Mouse (Mus musculus): Measurements from ENCODE around the gene Fam173a.
A peak's percentile ranks its signal among the peaks of the same experiment; 100 is the strongest.

Fam173a gene

DNA sequence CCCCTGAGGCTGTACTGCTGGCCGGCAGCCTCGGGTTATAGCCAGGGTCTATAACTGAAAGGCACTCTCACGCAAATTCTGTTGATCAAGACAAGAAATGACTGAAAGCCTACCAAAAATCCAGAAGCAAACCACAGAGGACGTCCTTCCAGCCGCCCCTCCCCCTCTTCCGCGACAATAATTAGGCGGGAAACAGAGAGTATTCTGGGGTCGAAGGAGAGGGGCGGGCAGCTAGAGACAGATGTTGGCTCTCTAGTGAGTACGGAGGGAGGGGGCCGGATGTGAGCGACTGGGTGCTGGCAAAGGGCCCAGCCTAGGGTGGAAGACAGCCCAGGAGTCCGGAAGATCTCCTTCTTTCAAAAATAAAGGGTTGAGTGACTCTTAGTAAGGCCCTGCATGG is at the start of gene Fam173a:
Gene Fam173a, minus strand, starts transcription at position 287 of the 400 bp plus-strand sequence.
- peak; percentile 95 for DNase-seq

DNA sequence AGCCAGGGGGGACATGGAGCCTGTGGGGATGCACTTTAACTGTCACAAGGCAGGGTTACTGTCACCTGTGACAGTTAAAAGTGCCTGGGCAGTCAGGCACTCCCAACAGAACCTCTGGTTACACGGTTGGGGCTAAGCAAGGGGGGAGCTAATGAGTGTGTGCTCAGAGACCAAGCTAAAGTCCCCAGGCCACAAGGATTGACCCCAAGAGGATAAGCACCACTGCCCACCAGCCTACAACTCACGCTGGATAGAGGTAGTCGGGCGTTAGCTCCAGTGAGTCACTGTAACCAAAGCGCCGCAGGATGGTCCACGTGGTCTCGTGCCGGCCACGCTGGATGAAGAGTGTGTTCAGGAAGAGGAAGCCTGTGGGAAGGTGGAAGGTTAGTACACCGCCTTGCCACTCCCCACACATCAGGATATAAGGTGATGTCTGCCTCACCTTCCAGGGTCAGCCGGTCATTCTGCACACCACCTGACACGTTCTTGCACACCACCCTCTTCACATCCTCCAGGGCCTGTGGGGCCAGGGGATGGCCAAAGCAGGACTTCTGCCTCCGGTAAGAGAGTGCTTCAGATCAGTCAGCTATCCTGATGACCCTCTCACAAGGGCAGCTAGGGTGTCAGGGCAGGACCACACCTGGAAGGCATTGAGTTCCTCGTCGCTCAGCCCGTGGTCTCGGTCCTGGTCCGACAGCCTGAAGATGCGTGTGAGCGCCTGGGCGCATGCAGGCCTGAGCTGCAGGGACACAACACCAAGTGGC is 48.6 kb upstream of the Fam173a start, which contains the start of gene Gm20683:
Gene Gm20683, minus strand, starts transcription at position 647 of the 764 bp plus-strand sequence.
- DNase-seq, result no peak

DNA sequence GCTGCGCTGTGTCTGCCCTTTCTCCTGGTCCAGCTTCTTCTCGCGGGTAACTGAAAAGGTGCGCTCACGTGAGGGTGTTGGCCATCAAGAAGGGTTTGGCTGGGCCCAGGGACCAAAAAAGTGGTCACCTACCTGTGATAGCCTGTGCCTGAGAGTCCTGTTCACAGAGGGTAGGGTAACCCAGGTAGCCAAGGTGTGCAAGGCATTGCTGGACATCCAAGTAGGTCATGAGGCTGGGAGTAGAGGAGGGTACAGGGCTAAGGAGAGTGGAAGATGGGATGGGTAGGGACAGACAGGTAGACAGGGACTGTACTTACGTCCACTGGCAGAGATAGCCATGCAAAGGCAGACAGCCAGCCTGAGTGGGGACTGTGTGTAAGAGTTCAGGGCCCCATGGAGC is 47.8 kb upstream of the Fam173a start:
- no peak for DNase-seq

DNA sequence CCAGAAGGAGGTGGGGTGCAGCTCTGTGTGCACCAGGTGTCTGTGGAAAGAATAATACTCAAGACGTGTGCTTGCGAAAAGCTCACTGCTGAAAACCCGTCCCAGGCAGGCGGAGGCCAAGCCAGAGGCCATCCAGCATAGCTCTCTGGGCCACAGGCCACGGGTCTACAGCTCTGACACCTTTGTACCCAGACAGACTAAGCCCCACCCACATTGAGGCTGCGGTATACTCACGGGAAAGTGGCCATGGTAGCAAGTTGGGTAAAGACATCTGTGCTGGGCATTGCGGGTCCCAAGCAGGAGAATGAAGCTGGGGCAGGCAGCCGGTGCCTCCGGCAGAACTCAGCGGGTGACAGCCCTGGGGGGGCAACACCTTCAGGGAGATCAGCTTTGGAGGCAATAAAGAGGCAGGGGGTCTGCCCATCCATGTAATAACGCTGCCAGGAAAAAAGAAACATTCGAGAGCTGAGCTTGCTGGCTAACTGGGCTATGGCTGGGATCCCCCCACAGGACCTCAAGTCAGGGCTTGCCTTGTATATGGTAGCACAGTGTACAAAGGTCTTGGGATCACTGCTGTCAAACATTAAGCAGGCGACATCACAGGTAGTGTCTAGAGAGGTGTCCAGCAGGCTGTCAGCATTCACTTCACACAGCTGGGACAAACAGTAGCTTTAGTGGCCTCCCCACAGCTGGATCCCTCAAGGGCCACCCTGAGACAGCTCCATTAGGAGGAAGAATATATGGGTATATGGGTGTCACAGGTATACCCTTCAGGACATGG is 46.9 kb upstream of the Fam173a start:
- peak; percentile 55 for DNase-seq

DNA sequence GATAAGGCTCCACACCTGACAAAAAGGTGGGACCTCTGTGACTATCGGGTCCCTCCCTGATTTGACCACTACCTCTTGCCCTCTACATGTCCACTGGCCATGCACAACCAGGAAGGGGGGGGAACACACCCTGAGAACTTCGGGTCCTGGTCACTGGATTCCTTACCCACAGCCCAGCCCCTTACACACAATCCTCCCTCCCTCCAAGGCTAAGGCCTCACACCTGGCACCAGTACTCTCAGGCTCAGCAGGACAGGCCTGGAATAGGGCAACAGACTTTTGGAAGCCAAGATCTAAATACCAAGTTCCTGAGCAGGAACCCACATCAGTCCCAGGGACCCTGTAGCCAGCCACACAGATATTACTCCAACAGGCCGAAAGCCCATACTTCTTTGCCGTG is 46.2 kb upstream of the Fam173a start:
- DNase-seq, result peak; percentile 14

DNA sequence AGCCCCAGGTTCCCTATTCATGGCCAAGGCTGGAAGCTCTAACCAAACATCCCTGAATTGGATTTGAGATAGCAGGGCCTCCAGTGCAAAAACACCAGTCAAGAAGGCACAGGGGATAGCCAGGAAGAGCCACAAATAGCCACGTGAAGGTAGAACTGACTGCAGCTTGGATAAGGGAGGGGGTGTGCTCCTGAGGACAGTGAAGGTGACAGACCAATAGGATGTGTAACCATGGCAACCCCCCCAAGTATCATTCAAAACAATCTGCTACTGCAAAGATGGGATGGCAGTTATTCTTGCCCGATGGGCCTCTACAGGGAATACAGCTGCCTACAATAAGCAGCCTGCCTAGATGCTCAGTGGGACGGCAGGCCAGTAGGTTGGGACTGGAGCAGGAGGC is 44.8 kb upstream of the Fam173a start:
- no peak for DNase-seq

DNA sequence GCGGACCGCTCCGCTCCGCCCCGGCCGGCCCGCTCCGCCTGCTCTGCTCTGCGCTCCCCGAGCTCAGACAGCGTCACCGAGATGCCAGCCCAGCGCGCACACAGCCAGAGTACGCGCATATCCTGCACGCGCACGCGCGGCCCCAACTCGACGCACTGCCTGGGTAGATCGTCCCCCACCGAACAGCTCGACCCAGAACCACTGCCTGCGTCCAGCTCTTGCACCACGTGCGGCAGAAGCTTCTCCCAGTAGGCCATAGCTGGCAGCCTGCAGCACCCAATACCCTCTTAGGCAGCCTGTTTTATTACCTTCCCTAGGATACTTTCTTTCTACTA is 44.3 kb upstream of the Fam173a start, which contains the start of gene Rhbdl1:
Gene Rhbdl1, minus strand, starts transcription at position 220 of the 335 bp plus-strand sequence.
- peak; percentile 84 for DNase-seq

DNA sequence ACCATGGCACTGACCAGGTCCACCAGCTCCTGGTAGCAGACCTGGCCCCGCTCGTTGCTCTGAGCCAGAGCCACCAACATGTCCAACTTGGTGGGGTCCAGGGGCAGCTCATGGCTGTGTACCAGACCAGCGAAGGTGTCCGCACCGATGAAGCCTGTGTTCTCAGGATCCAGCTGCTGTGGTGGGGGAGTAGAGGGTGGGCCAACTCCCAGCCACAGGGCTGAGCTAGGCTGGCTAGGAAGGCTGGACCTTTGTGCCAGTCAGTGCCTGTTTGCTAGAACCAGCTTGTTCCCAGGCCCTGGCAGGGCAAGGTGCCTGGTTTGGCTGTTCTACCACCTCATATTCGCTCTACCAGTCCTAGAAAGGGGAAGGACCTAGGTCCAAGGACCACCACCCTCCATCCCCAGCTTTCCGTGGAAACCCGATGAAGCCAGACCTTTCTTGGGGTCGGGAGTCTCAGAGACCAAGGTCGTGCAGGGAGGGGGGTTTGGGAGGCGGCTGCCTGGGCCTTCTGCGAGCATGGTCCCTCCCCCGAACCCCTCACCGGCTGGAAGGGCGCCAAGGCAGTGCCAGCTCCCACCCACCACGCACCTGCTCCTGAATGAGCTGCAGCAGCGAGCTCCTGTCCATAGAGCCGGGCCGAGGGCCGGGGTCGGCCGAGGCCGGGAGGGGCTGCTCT is 43.8 kb upstream of the Fam173a start:
- peak; percentile 56 for DNase-seq

DNA sequence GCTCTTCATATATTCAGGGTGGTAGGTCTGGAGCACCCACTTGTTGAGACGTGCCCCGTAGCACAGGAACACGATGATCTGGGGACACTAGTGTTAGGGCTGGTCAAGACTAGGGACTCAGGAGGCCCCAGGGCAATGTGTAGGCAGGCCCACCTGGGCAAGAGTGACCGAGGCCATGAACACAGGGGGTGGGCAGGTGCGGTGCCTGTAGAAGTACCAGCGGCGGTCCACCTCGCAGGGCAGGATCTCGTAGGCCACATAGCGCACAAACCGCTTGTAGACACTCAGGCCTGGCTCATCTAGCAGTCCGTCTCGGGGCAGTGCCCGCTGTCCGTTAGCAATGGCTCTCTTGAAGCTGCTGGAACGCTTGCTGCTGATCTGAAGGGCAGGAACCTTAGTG is 43.1 kb upstream of the Fam173a start:
- DNase-seq, result peak; percentile 40

DNA sequence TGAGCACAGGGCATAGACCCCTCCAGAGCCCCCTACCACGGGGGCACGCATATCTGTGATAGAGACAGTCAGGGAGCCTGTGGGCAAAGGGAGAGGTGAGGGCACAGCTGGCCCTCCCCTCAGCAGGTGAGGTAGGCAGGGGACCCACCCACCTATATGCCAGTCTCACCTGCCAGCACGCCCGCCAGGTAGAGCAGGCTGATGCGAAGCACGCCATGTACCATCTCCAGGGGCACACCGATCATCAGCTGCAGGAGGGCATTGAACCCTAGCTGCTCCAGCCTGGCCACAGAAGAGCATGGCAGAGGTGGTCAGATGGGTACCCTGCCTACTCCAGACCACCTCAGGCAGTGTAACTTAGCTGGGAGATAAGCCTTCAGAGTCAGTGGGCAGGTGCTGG is 42.6 kb upstream of the Fam173a start:
- DNase-seq, result peak; percentile 43

DNA sequence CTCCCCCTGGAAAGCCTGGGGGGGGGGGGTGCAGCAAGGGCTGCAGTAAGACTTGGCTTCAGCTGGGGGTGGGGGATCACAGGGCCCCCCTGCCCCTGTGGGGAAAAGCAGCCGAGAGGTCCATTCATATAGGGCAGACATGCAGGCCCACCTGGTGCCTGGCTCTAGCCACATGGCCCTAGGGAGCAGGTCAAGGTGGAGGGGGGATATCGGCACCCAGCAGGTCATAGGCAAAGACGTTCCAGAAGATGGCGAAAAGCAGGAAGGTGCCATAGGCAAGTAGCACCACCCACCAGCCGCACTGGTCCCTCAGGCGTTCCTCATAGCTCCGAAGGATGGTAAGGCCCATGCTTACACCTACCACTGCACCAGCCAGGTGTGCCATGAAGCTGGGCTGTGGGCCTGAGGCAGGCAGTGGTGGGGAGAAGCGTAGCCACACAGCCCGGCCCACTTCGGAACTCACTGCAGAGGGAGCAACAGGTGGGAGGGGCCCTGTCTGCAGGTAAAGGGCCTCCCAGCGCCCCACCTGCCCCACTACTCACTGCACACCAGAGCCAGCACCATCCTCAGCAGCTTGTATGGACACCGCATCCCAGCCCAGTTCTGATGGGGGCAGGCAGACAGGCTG is 42.0 kb upstream of the Fam173a start:
- peak; percentile 34 for DNase-seq

DNA sequence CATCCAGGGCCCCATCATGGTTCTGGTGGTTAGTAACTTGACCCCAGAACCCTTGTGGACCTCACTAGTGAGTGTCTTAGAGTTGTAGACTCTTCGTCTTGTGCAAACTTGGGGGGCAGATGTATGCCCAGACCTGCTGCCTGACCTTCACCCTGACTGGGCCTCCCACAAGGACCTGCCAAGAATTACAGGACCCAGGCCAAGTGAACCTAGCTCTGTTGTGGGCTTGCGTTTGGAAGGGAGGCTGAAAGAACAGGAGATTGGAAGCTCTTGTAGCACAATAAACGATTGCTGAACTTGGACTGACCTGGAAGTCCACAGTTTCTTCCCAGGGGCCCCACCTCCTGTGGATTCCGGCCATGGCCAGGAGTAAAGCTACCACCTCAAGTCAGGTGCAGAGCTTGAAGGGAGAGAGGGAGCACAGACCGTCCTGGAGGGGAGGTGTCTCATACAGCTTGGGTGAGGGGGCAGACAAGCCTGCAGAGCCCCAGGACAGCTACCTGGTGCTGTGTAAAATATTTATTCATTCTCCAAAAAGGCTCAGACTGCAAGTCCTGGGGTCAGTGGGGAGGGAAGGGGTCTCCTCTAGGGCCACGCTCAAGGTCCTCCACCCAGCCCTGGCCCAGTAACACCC is 41.4 kb upstream of the Fam173a start:
- peak; percentile 58 for DNase-seq

DNA sequence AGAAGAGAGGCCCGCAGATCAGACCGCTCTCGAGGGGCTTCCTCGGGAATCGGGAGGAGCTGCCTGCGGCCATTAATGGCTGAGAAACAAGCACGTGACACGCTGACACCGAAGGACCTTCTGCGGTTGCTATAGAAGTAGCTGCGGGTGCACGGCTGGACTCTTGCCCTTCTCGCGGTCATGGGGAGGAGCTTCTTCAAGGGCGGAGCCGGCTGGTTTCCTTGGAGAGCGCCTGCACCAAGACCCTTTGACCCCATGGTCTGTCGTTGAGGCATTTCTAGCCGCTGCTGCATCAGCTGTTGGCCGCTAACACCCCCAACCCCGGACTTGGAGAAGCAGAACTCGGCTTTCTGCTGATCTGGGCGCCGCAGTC is 40.6 kb upstream of the Fam173a start, which contains the start of gene Stub1:
Gene Stub1, minus strand, starts transcription at position 114 of the 373 bp plus-strand sequence.
- peak; percentile 97 for DNase-seq

DNA sequence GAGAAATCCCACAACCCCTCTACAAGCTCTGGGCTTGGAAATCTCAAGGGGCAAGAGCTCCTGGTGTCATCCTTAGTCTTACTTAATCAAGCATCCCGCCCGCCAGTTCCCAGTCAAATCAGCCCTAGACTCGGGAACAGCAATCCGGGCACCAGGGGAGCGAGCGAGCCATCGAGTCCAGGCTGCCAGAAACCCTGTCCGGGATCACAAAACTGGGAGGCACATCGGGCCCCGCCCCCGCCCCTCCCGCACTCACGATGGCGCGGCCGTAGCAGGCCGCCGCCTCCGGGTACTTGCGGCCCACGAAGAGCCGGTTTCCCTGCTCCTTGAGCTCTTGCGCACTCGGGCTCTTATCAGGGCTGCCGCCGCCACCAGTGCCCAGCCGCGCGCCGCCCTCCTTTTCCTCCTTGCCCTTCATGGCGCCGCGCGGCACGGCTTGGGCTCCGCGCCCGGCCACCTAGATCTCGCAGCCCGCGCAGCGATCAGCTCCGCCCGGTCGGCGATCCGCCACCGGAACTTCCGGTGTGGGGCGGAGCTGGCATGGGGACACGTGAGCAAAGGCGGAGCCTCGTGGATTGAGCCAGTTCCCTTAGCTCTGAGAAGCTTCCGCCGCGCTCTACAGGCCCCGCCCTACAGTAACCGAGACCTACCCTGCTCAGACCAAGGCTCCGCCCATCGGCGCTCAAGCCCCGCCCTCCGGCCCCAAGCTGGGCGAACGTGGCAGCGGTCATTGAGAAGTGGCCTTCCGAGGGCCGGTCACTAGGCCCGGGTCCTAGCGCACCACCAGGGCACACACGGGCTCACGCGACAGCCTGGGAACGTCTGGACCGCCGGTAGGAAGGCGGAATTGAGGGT is 40.0 kb upstream of the Fam173a start:
- peak; percentile 100 for DNase-seq

DNA sequence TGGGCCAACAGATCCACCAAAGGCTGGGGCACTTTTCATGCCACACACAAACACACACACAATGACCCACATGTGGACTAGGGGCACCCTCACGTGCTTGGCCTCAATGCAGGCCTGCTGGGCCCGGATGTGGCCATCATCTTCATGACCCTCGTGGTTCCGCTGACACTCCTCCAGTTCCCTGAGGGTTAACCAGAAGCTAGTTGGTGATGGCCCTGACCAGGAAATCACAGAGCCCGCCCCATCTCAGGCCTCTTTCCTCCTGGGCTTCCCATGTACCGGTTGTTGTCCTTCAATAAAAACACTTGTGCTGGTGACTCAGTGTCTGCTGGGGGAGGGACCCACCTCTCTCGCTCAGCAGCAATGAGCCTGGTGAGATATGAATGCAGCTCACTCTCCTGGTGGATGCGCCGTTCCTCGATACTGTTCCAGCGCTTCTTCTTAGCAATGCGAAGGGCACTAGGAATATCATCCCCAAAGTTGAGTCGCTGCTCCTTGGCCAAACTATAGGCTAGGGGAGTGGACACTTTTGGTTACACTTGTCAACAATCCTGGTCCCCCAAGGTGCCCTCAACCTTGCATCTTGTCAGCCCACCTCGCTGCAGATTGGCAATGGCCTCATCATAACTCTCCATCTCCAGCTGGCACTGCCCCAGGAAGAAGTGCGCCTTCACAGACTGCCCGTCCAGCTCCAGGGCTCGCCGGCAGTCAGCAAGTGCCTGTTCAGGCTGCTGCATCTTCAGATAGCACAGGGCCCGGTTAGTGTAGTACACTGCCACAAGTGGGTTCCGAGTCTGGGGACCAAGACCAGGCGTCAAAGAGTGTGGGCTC is 39.0 kb upstream of the Fam173a start:
- DNase-seq, result peak; percentile 57

DNA sequence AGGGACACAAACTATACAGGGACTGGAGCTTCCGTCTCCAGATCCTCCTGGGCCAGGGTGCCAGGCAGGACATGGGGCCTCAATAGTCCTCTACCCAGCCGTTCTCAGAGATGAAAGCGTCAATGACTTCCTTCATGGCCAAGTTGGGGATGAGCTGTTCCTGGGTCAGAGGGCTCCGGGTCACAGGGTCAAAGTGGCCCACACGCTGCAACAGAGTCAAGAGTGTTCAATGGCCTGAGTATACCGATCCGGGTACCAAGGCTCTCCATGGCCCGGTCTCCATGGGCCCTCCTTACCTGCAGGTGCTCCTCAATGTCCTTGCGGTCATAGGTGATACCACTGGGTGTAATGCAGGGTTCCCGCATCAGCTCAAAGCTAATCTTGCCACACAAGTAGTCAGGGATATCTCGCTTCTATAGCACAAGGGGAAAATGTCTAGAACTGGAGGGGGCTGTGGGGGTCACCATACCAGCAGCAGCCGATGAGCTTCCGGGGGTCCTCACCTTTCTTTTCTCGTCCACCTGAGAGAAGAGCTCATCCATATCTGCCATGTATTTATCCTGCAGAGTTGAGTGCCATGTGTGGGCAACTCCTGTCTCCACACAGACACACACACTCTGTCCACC is 38.2 kb upstream of the Fam173a start:
- peak; percentile 29 for DNase-seq

DNA sequence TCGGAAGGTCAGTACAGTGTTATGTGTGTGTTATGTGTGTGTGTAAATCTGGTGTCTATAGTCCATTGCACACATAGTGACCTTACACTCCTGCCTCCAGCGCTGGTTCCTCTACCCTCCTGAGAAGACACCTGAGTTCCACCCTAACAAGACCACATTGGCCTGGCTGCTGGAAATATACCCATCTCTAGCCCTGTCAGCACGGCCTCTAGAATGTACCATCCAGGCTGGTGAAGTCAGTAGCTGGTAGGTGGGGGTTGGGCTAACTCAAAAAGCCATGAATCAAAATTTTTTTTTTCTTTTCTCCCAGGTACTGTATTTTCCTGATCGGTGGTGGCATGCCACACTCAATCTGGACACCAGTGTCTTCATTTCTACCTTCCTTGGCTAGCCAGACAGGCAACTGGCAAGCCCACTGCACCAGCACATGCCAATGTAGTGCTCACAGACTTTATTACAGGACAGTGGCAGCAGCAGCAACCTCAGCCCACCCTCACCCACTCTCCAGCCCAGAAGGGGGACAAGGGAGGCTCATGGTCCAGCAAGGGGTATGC is 37.6 kb upstream of the Fam173a start:
- peak; percentile 13 for DNase-seq

DNA sequence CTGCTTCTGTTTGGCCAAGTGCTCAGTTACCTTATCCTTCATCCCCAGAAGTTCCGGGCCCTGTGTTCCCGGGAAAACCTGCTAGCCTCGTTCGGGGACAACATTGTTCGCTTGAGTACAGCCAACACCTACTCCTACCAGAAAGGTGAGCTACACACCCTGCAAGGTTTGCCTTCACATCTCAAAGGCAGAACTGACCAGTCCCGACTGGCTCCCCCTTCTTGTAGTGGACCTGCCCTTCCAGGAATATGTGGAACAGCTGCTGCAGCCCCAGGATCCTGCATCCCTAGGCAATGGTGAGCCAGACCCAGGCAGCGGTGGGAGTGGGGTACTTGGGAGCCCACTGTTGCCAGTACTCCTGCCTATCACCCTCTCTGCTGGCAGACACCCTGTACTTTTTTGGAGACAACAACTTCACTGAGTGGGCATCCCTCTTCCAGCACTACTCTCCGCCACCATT is 36.9 kb upstream of the Fam173a start:
- peak; percentile 32 for DNase-seq

DNA sequence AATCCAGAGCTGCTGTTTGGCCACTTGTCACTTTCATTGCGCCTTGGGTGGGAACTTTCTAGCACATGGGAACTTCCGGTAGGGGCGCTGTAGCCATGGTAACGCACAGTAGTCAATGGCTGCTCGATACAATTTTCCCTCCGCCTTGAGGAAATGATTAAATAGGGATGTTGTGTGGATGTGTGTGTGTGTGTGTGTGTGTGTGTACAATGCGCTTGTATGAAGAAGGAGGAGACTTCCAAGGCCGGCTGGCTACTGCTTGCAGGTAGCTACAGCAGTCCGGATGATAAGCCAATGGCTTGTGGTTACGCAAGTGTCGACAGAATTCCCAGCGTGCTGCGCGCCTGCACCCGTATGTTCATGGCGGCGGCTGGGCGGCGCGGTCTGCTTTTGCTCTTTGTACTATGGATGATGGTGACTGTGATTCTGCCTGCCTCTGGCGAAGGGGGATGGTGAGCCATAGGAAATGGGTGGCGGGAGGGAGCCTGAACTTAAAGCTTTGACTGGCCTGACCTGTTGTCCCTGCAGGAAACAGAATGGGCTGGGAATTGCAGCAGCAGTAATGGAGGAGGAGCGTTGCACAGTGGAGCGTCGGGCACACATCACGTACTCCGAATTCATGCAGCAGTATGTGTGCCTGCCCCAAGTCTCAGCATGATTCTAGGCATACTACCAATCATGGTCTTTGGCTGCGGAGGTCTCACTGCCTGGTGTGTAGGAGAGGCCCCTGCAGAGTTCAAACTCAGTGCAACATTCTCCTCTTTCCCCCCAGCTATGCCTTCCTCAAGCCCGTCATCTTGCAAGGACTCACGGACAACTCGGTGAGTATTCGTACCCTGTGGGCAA is 36.2 kb upstream of the Fam173a start, which contains the start of gene Jmjd8:
Gene Jmjd8, plus strand, starts transcription at position 156 of the 846 bp plus-strand sequence.
- DNase-seq, result peak; percentile 89
